Mouse (Mus musculus) E14TG2a.4 (cell line): ENCODE results near the gene Grik2.

Experiments
- CTCF ChIP-seq: conservative IDR thresholded peaks from 2 replicates; pipeline ENCODE4 v1.5.1; 2014; ENCODE audit warnings: low read length
- NANOG ChIP-seq: IDR thresholded peaks from 2 replicates; pipeline ENCODE4 v1.6.1; 2014; ENCODE audit warnings: borderline replicate concordance, low read length, mixed read lengths

DNA sequence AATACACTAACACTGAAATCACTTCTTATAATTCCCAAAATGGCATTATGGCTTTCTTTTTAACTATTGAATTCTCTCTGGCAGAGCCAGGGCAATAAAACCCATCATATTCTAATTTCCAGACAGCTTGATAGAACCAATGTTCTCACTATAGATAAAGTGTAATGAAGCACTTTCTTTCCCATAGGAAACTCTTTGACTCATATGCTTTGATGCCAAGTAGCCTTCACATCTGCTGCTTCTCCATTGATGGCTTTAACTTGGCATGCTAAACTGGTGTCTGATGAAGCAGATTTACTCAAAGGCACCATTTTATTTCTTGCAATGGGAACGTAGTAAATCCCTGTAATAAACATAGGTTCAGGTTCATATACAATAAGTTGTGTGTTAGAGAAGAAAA is 568.5 kb downstream of the Grik2 start:
- TF ChIP-seq NANOG: no peak
- no peak for TF ChIP-seq CTCF
